In genomic region chr16:22398354-22398753, GRCm38 (mm10) we compare ENCODE assay signal across 21 mouse cellular contexts. TPM values are rescaled to one million over a fixed set of nuclear protein-coding genes. Genes with fewer than 3 reads are reported as not detected.
DNase-seq lines count a peak whose midpoint lies in the region; ATAC-seq and TF ChIP-seq lines count a peak whose summit lies in the region.
"Had no signal": no experiment of that assay in that cellular context is flagged by ENCODE, and none has a peak within 500 bp of the region (broad histone marks: within the 10 kb centered on the region; RNA-seq: fewer than 3 reads in every experiment).

No protein-coding gene starts in this region.

- H3K4me1 ChIP-seq in E14TG2a.4 (replicated peaks; ENCODE audit: low read depth, low read length): peaks cover 84% of the 10 kb centered on the region
- H3K4me1 ChIP-seq in olfactory bulb, adult 2 months (ENCODE audit: control insufficient read depth, insufficient read depth, low read length): peaks cover 8% of the 10 kb centered on the region
- no peaks in the 10 kb centered on the region for H3K4me1 ChIP-seq in liver, postnatal 0 days (ENCODE audit: insufficient read depth)
- no peaks in the 10 kb centered on the region for H3K4me1 ChIP-seq in liver, embryonic 12.5 days
- H3K4me1 ChIP-seq: embryonic facial prominence, embryonic 10.5 days; embryonic facial prominence, embryonic 12.5 days; forebrain, embryonic 13.5 days; forebrain, embryonic 15.5 days had no signal

- H3K9ac ChIP-seq in liver, postnatal 0 days (replicated peaks): no peak overlapping the region
- no peak overlapping the region for H3K9ac ChIP-seq in liver, embryonic 12.5 days
- H3K9ac ChIP-seq: embryonic facial prominence, embryonic 12.5 days; forebrain, embryonic 13.5 days; forebrain, embryonic 15.5 days; forebrain, postnatal 0 days had no signal

- H3K36me3 ChIP-seq in E14TG2a.4 (ENCODE audit: insufficient read depth, low read length): peaks cover 88% of the 10 kb centered on the region
- H3K36me3 ChIP-seq in liver, postnatal 0 days (replicated peaks; ENCODE audit: insufficient read depth, low read length): no peaks in the 10 kb centered on the region
- peaks cover 9% of the 10 kb centered on the region for H3K36me3 ChIP-seq in liver, embryonic 12.5 days
- H3K36me3 ChIP-seq: forebrain, embryonic 15.5 days had no signal

- no peak for ATAC-seq in liver, postnatal 0 days
- ATAC-seq in liver, embryonic 12.5 days: no peak
- ATAC-seq: CD4-positive, CD25-positive, alpha-beta regulatory T cell, adult 4 months; forebrain, embryonic 13.5 days; forebrain, embryonic 15.5 days; forebrain, postnatal 0 days had no signal

- H3K9me3 ChIP-seq in E14TG2a.4 (ENCODE audit: low read length): no peaks in the 10 kb centered on the region
- no peaks in the 10 kb centered on the region for H3K9me3 ChIP-seq in liver, postnatal 0 days (ENCODE audit: low read length)
- H3K9me3 ChIP-seq in liver, embryonic 12.5 days (replicated peaks): no peaks in the 10 kb centered on the region
- H3K9me3 ChIP-seq: embryonic facial prominence, embryonic 10.5 days; embryonic facial prominence, embryonic 12.5 days; forebrain, embryonic 13.5 days; forebrain, embryonic 15.5 days had no signal

- WGBS in olfactory bulb, adult 2 months: 60% methylated on average over 11 of the region's 11 CpGs
- WGBS in liver, postnatal 0 days (ENCODE audit: insufficient replicate concordance): 83% methylated on average over 11 of the region's 11 CpGs
- WGBS in liver, embryonic 12.5 days (ENCODE audit: insufficient replicate concordance): 71% methylated on average over 11 of the region's 11 CpGs

- DNase-seq in ES-CJ7 (ENCODE audit: low read depth, low spot score) (peak; percentile 95), ZHBTc4 (ENCODE audit: low read depth, low spot score) (peak; percentile 93)
- no peak for DNase-seq in ovary, postnatal 36 days (ENCODE audit: low spot score)
- no peak for DNase-seq in liver, postnatal 0 days
- DNase-seq: adrenal gland, adult 8-10 months; adrenal gland, postnatal 14 days; adrenal gland, postnatal 36 days; cerebellum, adult 11-12 months; cerebellum, adult 2 months; cerebellum, adult 9-10 months; cerebellum, postnatal 25 days; forebrain, postnatal 0 days had no signal

- TF ChIP-seq EP300 in liver, postnatal 0 days (IDR thresholded peaks at IDR 0.05; ENCODE audit: low read depth): no peak

- peak overlapping the region; percentile 46 for H3K4me3 ChIP-seq in E14TG2a.4 (replicated peaks; ENCODE audit: low read length)
- H3K4me3 ChIP-seq in olfactory bulb, adult 2 months (ENCODE audit: insufficient read depth, low read depth, low read length): no peak overlapping the region
- no peak overlapping the region for H3K4me3 ChIP-seq in liver, postnatal 0 days (ENCODE audit: low read depth, low read length)
- no peak overlapping the region for H3K4me3 ChIP-seq in liver, embryonic 12.5 days
- H3K4me3 ChIP-seq: embryonic facial prominence, embryonic 10.5 days; embryonic facial prominence, embryonic 12.5 days; forebrain, embryonic 13.5 days; forebrain, embryonic 15.5 days had no signal

- TF ChIP-seq CTCF in E14TG2a.4 (conservative IDR thresholded peaks at IDR 0.05; ENCODE audit: low read length): no peak
- TF ChIP-seq CTCF in olfactory bulb, adult 2 months (IDR thresholded peaks at IDR 0.05; ENCODE audit: insufficient read depth, low read depth, low read length): no peak
- no peak for TF ChIP-seq CTCF in liver, postnatal 0 days (IDR thresholded peaks at IDR 0.05; ENCODE audit: low read depth)

- H3K27ac ChIP-seq in olfactory bulb, adult 2 months (ENCODE audit: insufficient read depth, low read depth, low read length): 0 out of 2 replicates have a peak overlapping the region, but pooled peaks have one; percentile 27
- no peak overlapping the region for H3K27ac ChIP-seq in liver, postnatal 0 days (ENCODE audit: low read depth)
- no peak overlapping the region for H3K27ac ChIP-seq in liver, embryonic 12.5 days
- H3K27ac ChIP-seq: embryonic facial prominence, embryonic 10.5 days; embryonic facial prominence, embryonic 12.5 days; forebrain, embryonic 13.5 days; forebrain, embryonic 15.5 days had no signal

- no peak overlapping the region for H3K4me2 ChIP-seq in liver, postnatal 0 days (ENCODE audit: low read depth, low read length)
- H3K4me2 ChIP-seq in liver, embryonic 12.5 days: no peak overlapping the region
- H3K4me2 ChIP-seq: embryonic facial prominence, embryonic 12.5 days; forebrain, embryonic 13.5 days; forebrain, embryonic 15.5 days had no signal

- TF ChIP-seq POLR2A in olfactory bulb, adult 2 months (IDR thresholded peaks at IDR 0.05; ENCODE audit: insufficient read depth, low read depth, low read length): no peak

- no peaks in the 10 kb centered on the region for H3K27me3 ChIP-seq in E14TG2a.4 (ENCODE audit: insufficient read depth, low read length)
- H3K27me3 ChIP-seq in liver, postnatal 0 days (ENCODE audit: insufficient read depth, low read length): no peaks in the 10 kb centered on the region
- H3K27me3 ChIP-seq in liver, embryonic 12.5 days (replicated peaks): no peaks in the 10 kb centered on the region
- H3K27me3 ChIP-seq: CH12.LX; embryonic facial prominence, embryonic 12.5 days; forebrain, embryonic 13.5 days; forebrain, embryonic 15.5 days had no signal

RNA-seq across cellular contexts. Expression of gene Etv5, which starts 41.2 kb away (rescaled TPM):
- not detected in 2 replicates for polyA plus RNA-seq in olfactory bulb, adult 2 months (2012; ENCODE audit: insufficient read depth, insufficient read length, low replicate concordance, missing spikeins)
- polyA plus RNA-seq in liver, postnatal 0 days (2015; fragmentation: Nextera tagmentation; extraction: Ambion mirVana): 2.6 and 2.7 TPM in 2 replicates
- 7.4 and 8.0 TPM in 2 replicates for polyA plus RNA-seq in liver, embryonic 12.5 days (2016; fragmentation: Nextera tagmentation; extraction: Ambion mirVana)

Comparison
In these comparisons a context has a peak if more than half of its experiments do, and no peak if none do; other contexts are left out.
1. DNase-seq: peak in ES-CJ7 (single experiment) and ZHBTc4 (single experiment); none in ovary, postnatal 36 days (single experiment) and liver, postnatal 0 days (single experiment).